Mouse (Mus musculus) layer of hippocampus, postnatal 25 days (tissue): ENCODE measurements around the gene Prim2. TPM values are rescaled to one million over a fixed set of nuclear protein-coding genes. Genes with fewer than 3 reads are reported as not detected.
A peak's percentile ranks its signal among the peaks of the same experiment; 100 is the strongest.

ENCODE experiments used
- DNase-seq, 2 experiments: peaks; one replicate each; pipeline ENCODE4 v3.0.0; 2022; ENCODE audit warnings: mixed read lengths in 2 of 2, low spot score in 1 of 2; ENCODE audit errors: extremely low spot score in 1 of 2
- total RNA-seq, 2 experiments: library from RNA; stranded (reverse); gene quantifications; 2 replicates each; pipeline ENCODE4 v1.2.3; 2021

Prim2 gene
- total RNA-seq, 2 experiments from 2014 or later = 5.1 to 5.2 TPM

GRCm38 (mm10) chr1:33564032-33564431 is 105.6 kb downstream of the Prim2 start:
- DNase-seq = no peak

DNA sequence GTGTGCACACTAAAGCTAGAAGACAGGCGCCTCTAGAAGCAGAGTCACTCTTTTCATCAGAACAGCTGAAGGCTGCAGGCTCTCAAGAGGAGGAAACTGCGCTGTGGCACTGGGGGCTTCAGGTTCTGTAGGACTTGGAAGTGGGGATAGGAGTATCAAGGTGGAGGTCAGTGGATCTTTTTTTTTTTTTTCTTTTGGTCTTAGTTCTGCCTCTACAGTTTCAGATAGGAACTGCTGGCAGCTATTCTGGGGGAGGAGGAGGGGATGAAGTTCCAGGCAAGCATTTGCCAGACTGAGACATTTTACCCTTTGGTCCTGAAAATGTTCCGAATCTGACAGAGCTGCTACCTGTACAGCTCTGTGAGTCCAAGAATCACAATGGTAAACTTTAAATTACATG is 106.0 kb downstream of the Prim2 start:
- DNase-seq = no peak

DNA sequence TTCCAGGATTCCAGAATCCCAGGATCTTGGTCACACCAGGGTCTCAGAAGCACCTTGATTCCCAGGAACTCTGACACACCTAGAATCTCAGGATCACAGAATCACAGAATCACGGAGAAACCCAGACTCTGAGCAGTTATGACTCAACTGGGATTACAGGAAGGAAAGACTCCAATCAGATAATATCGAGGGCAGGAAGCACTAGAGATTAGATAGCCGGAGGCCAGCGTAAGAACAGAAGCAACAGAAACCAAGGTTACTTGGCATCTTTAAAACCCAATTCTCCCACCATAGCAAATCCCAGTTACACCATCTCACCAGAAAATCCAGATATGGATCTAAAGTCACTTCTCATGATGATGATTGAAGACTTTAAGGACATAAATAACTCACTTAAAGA is 113.0 kb downstream of the Prim2 start:
- DNase-seq = no peak

GRCm38 (mm10) chr1:33555626-33556025 is 114.0 kb downstream of the Prim2 start:
- DNase-seq = no peak

- DNase-seq = no peak
Measured at GRCm38 (mm10) chr1:33551350-33551749, 118.2 kb downstream of the Prim2 start.

DNA sequence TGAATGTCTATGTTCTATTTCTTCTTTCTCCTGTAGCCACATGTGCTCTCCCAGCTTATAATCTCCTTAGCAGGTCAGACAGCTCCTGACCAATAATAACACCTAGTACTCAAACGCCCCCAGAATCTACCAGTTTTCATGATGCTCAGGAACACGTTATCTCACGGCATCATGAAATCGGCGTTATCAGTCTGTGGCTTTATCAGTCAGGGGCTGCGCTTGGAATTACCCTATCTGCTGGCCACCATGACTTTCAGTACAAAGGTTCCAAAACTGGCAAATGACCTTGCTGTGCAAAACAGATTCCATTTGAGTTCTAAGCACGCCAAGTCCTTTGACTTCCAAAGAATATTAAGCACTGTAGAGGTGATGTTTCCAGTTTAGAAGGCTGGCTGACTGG is 127.9 kb downstream of the Prim2 start:
- DNase-seq = no peak

GRCm38 (mm10) chr1:33537948-33538347 is 131.6 kb downstream of the Prim2 start:
- DNase-seq = no peak

DNA sequence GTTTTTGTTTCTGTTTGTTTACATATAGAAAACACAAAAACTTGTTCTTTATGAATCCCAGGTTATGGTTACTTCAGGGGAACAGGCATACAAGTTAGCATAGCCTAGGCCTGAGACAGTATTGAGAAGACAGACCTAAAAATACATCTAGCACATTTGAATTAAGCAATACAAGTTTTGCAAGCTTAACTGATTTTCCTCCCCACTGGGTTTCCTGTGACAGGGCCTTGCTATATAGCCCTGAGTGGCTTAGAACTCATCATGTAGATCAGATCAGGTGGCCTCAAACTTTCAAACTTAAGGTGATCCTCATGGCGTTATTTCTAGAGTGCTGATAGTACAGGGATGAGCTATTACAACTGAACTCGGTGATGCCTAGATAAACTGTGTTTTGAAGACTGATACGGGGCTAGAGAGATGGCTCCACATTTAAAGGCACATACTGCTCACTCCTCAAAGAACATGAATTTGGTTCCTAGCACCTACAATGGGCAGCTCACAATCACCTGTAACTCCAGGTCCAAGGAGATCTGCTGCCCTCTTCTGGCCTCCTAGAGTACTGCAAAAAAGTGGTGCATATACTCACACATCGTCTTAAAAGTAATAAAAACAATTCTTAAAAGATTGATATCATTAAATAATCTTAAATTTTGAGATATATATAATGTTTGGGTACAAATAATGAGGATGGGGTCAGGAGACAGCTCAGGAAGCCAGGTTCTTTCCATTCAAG is 133.2 kb downstream of the Prim2 start:
- DNase-seq = no peak

DNA sequence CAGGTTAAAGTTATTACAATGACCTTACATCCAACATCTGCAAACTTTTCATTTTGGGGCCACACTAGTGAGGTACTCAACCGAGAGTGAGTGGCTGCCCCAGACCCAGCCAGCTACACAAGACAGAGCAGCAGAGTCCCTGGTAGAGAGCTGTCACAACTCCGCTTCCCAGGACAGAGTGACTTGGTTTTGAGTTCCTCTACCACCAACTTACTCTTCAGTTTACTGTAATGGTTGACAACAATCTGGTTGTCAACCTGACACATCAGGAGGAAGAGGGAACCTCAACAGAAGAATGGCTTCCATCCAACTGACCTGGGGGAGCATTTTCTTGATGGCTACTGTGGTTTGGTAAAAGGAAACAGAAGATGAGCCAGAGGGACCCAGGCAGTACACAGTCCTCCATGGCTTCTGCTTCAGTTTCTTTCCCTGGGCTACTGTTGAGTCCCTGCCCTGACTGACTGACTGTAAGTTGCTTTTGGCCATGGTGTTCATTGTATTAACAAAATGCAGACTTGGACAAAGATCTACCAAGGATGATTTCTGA is 134.4 kb downstream of the Prim2 start:
- DNase-seq = no peak

DNA sequence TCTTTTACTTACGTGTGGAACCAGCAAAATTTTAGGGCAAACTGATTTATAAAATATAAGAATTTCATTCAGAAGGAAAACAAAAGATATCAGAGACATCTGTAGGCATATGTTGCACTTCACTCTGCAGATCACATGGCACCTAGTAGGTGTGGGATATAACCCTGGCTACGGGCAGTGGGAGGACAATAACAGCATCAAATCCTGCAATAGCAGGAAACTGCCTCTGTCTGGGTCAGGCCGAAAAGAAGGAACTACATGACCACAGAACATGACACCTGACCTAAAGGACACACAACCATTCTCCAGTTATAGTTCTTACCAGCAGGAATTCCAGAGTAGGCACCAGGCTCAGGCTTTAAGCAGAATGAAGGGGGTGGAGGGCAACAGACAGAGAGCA is 137.7 kb downstream of the Prim2 start:
- no peak for DNase-seq

- peak in 1 of 2 experiments; percentile 16 for DNase-seq
Measured at GRCm38 (mm10) chr1:33531097-33531856, 138.3 kb downstream of the Prim2 start.

- no peak for DNase-seq
Measured at GRCm38 (mm10) chr1:33530491-33530890, 139.1 kb downstream of the Prim2 start.

GRCm38 (mm10) chr1:33529543-33530232 is 139.9 kb downstream of the Prim2 start:
- no peak for DNase-seq

GRCm38 (mm10) chr1:33527352-33527863 is 142.2 kb downstream of the Prim2 start:
- no peak for DNase-seq

GRCm38 (mm10) chr1:33523223-33523622 is 146.4 kb downstream of the Prim2 start:
- DNase-seq = no peak

GRCm38 (mm10) chr1:33515124-33515523 is 154.5 kb downstream of the Prim2 start:
- DNase-seq = no peak

GRCm38 (mm10) chr1:33511310-33511709 is 158.3 kb downstream of the Prim2 start:
- DNase-seq = no peak

- no peak for DNase-seq
Measured at GRCm38 (mm10) chr1:33504371-33504770, 165.2 kb downstream of the Prim2 start.

DNA sequence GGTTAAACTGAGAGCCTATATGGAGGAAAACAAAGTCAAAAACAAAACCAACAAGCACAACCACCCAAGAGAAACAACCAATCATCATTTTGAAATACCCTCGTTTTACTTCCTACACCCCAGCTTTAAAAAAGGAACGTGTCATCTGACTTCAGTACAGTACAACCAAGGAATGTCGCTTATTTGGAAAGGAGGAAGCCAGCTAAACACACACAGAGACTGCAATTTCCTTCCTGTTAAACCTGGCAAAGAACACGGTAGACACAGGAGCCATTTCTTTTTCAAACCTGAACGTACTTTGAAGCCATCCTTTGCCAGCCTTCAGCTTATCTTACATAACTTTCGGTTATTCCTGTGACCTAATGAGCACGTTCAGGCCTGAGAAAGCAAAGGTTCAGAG is 166.7 kb downstream of the Prim2 start:
- DNase-seq = no peak

- DNase-seq = no peak
Measured at GRCm38 (mm10) chr1:33502298-33502697, 167.3 kb downstream of the Prim2 start.

DNA sequence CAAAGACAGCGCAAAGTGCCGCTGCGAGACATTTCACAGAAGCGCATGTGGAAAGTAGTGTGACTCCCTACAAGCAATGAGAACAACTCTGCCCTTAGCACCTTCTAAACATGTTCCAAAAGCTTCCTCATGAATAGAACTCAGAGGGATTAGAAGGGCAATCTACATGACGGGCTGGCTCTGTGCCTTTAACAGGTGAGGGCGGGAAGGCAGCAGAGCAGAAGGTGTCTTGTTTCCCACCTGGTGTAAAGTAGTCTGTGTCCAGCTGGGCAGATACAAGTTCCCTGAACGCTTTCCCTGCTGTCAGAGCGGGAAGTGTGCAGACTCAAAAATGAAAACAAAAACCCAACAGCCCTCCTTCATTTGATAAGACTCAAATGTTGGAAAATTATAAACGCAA is 169.5 kb downstream of the Prim2 start:
- DNase-seq = no peak
